Mouse (Mus musculus) CH12.LX (cell line): Measurements from ENCODE around the gene Dhx58. TPM values are rescaled to one million over a fixed set of nuclear protein-coding genes. Genes with fewer than 3 reads are reported as not detected.

ENCODE experiments used
- DNase-seq: peaks from one replicate; pipeline ENCODE4 v3.0.0-alpha.2; 2013; ENCODE audit errors: extremely low read depth
- H3K27ac ChIP-seq: 2 replicates; pipeline ENCODE4 v1.5.1; 2012; ENCODE audit warnings: low read depth, mild to moderate bottlenecking, control low read depth, moderate library complexity; ENCODE audit not compliant: insufficient read depth
- H3K27me3 ChIP-seq: replicated peaks from 2 replicates; pipeline ENCODE3; 2012; ENCODE audit warnings: inconsistent platforms
- H3K36me3 ChIP-seq, 2 experiments: replicated peaks in 1 of 2; 2 replicates each; pipeline versions ENCODE3 to v1.6.1; 2012; ENCODE audit warnings: inconsistent platforms in 1 of 2, low read length in 1 of 2, mild to moderate bottlenecking in 1 of 2, mixed read lengths in 1 of 2, moderate library complexity in 1 of 2; ENCODE audit not compliant: control insufficient read depth in 1 of 2, insufficient read depth in 1 of 2
- H3K4me1 ChIP-seq, 2 experiments: 2 replicates each; pipeline ENCODE4 v1.6.1; 2012; ENCODE audit warnings: inconsistent platforms in 1 of 2, moderate library complexity in 1 of 2; ENCODE audit not compliant: insufficient read depth in 2 of 2, control insufficient read depth in 1 of 2
- H3K4me2 ChIP-seq: 2 replicates; pipeline ENCODE4 v1.6.1; 2012; ENCODE audit warnings: low read depth, mild to moderate bottlenecking, control low read depth; ENCODE audit not compliant: poor library complexity, insufficient read depth, severe bottlenecking
- H3K4me3 ChIP-seq, 3 experiments: fragments of 150-350 bp in 1 of 3; sonication (generic) in 1 of 3; replicated peaks in 1 of 3; 2 replicates each; pipeline versions ENCODE3 to v1.5.1; 2011 to 2012; ENCODE audit warnings: low read depth in 2 of 3, low read length in 2 of 3, mild to moderate bottlenecking in 2 of 3, moderate library complexity in 2 of 3, control low read depth in 1 of 3, improper control_type of control experiment in 1 of 3, inconsistent platforms in 1 of 3, mixed read lengths in 1 of 3; ENCODE audit not compliant: poor library complexity in 1 of 3
- H3K79me2 ChIP-seq: replicated peaks from 2 replicates; pipeline ENCODE4 v1.6.1; 2012; ENCODE audit warnings: mild to moderate bottlenecking, moderate library complexity; ENCODE audit not compliant: control insufficient read depth, poor library complexity, insufficient read depth, severe bottlenecking; ENCODE audit errors: extremely low read depth
- H3K9ac ChIP-seq: 2 replicates; pipeline ENCODE4 v1.6.1; 2012; ENCODE audit warnings: low read depth, mild to moderate bottlenecking, control low read depth, moderate library complexity; ENCODE audit not compliant: insufficient read depth
- H3K9me3 ChIP-seq: replicated peaks from 2 replicates; pipeline ENCODE3; 2012; ENCODE audit warnings: low read length, inconsistent platforms, mixed read lengths
- E2F4 ChIP-seq: IDR thresholded peaks from 2 replicates; pipeline ENCODE4 v1.6.1; 2011; ENCODE audit warnings: low read depth, low read length, improper control_type of control experiment; ENCODE audit not compliant: insufficient replicate concordance
- EP300 ChIP-seq: IDR thresholded peaks from 2 replicates; pipeline ENCODE4 v1.6.1; 2011; ENCODE audit warnings: low read length, improper control_type of control experiment
- ETS1 ChIP-seq: conservative IDR thresholded peaks from 2 replicates; pipeline ENCODE4 v1.6.1; 2012; ENCODE audit warnings: low read depth, mild to moderate bottlenecking, inconsistent platforms, low read length, improper control_type of control experiment, moderate library complexity
- GABPA ChIP-seq: IDR thresholded peaks from 2 replicates; pipeline ENCODE4 v1.6.1; 2012; ENCODE audit warnings: low read depth, low read length, improper control_type of control experiment, inconsistent platforms; ENCODE audit not compliant: insufficient replicate concordance
- HCFC1 ChIP-seq: IDR thresholded peaks from 2 replicates; pipeline ENCODE4 v1.6.1; 2012; ENCODE audit warnings: low read depth, mild to moderate bottlenecking, inconsistent platforms, low read length, improper control_type of control experiment
- IRF4 ChIP-seq: IDR thresholded peaks from 2 replicates; pipeline ENCODE4 v1.6.1; 2014; ENCODE audit warnings: low read depth, mild to moderate bottlenecking, inconsistent platforms, low read length, improper control_type of control experiment
- JUND ChIP-seq: conservative IDR thresholded peaks from 2 replicates; pipeline ENCODE4 v1.6.1; 2011; ENCODE audit warnings: low read depth, low read length, improper control_type of control experiment
- MAFK ChIP-seq: IDR thresholded peaks from 2 replicates; pipeline ENCODE4 v1.6.1; 2011; ENCODE audit warnings: low read length, improper control_type of control experiment; ENCODE audit not compliant: insufficient replicate concordance
- NELFE ChIP-seq: IDR thresholded peaks from 2 replicates; pipeline ENCODE4 v1.6.1; 2011; ENCODE audit warnings: low read depth, low read length, improper control_type of control experiment
- NRF1 ChIP-seq: IDR thresholded peaks from 2 replicates; pipeline ENCODE4 v1.6.1; 2014; ENCODE audit warnings: low read depth, mild to moderate bottlenecking, inconsistent platforms, low read length, improper control_type of control experiment, moderate library complexity
- POLR2A ChIP-seq: IDR thresholded peaks from 2 replicates; pipeline ENCODE4 v1.6.1; 2011; ENCODE audit warnings: low read depth, mild to moderate bottlenecking, improper control_type of control experiment, low read length
- TCF12 ChIP-seq: IDR thresholded peaks from 2 replicates; pipeline ENCODE4 v1.6.1; 2014; ENCODE audit warnings: low read depth, mild to moderate bottlenecking, inconsistent platforms, low read length, improper control_type of control experiment
- USF1 ChIP-seq: IDR thresholded peaks from 2 replicates; pipeline ENCODE4 v1.6.1; 2014; ENCODE audit warnings: low read depth, mild to moderate bottlenecking, inconsistent platforms, low read length, improper control_type of control experiment
- USF2 ChIP-seq: conservative IDR thresholded peaks from 2 replicates; pipeline ENCODE4 v1.6.1; 2011; ENCODE audit warnings: low read depth, low read length, improper control_type of control experiment
- ZC3H11A ChIP-seq: IDR thresholded peaks from 2 replicates; pipeline ENCODE4 v1.6.1; 2012; ENCODE audit warnings: low read depth, mild to moderate bottlenecking, inconsistent platforms, low read length, improper control_type of control experiment
- ZNF384 ChIP-seq: IDR thresholded peaks from 2 replicates; pipeline ENCODE4 v1.6.1; 2012; ENCODE audit warnings: low read depth, low read length, improper control_type of control experiment, inconsistent platforms
- dilution Hi-C: fragments of 300-500 bp; cut with MboI; formaldehyde crosslinking; loops from 2 replicates; pipeline ENCODE4 v1.14.3; 2020; ENCODE audit warnings: low sequenced_read_pairs; ENCODE audit not compliant: extremely low pct_unique_long_range_greater_than_20kb, extremely low pct_ligation_motif_present
- in situ Hi-C: fragments of 300-500 bp; cut with MboI; formaldehyde crosslinking; loops from 3 replicates; pipeline ENCODE4 v1.14.3; 2019; ENCODE audit warnings: low sequenced_read_pairs, low pct_ligation_motif_present, low pct_unique_long_range_greater_than_20kb, mixed read lengths
- polyA plus RNA-seq: library from polyadenylated mRNA; unstranded; fragments of >175 nt; gene quantifications from 2 replicates; pipeline ENCODE4 v1.2.1, GENCODE M21; 2012; ENCODE audit warnings: low read depth; ENCODE audit not compliant: insufficient read length
- total RNA-seq, 2 experiments: library from RNA; depleted of rRNA; stranded (reverse); fragments of 300-350 nt in 1 of 2; fragments of >200 nt in 1 of 2; gene quantifications; 2 replicates each; pipeline ENCODE4 v1.2.3; 2012 to 2014

Dhx58 gene
- total and polyA plus RNA-seq, 3 experiments = 6.3 to 15.7 (median 6.4) TPM

DNA sequence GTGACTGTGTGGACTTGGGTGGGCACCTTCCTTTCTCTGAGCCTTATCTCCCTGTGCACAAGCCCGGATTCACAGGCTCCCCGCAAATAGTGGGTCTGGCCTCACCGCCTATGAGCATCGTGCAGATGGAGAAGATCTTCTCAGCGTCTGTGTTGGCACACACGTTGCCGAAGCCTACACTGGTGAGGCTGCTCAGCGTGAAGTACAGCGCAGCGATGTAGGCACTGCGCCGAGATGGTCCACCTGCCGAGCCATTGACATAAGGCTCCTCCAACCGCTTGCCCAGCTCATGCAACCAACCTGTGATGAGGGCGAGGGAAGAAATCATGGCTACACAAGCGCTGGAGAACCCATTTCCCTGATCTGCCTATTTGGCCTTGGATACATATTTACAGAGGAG, 46.1 kb upstream of the Dhx58 start:
- Histone ChIP-seq H3K36me3 (peaks cover 33 to 93% of the 10 kb centered on the region in 2 experiments), H3K27me3 (no peaks in the 10 kb centered on the region), H3K4me1 (0 out of 4 replicates have a peak, but pooled peaks cover 0 to 3% of the 10 kb centered on the region in 2 experiments), H3K9ac (no peak overlapping the region), H3K79me2 (no peaks in the 10 kb centered on the region), H3K27ac (no peak overlapping the region), H3K4me3 (no peak overlapping the region), H3K9me3 (peaks cover 3% of the 10 kb centered on the region), H3K4me2 (no peak overlapping the region)
- TF ChIP-seq ZNF384 (no peak), GABPA (no peak)
- no peak for DNase-seq
- dilution Hi-C loops (no loop called here), in situ Hi-C loops (no loop called here)

DNA sequence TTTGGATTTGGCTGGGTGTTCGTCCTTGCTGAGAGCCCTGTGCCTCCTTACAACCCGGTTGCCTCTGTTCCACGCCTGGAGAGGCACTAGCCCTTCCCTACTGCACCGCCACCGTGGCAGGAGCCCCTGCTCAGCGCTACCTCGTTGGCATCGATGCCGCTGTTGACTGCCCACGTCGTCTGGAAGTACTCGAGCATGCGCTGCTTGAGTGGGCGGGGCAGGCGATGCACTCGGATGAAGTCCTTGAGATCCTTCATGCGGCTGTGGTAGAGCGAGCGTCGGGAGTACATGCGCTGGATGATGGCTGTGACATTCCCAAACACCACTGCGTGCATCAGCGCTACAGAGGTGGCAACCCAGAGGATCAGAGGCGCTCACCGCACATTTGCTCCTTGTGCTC, 45.4 kb upstream of the Dhx58 start:
- in situ Hi-C loops = no loop called here
- no peak overlapping the region for H3K4me3 ChIP-seq

DNA sequence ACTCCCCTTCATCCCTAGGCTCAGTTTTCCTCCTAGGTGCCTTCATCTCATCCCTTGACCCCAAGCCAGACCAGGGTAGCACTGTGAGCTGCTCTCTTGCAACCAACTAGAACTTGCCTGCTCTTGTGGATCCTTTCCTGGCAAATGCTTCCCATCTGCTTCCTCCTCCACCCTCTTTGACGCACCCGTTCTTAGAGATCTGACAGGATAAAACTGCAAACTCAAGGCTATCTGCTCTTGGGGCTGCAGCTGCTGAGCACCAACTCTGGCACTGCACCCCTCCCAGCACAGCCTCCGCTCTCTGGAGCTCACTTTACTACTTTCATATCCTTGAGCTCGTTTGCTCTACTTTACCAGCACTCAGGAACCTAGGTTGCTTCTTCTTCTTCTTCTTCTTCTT, 44.5 kb upstream of the Dhx58 start:
- Histone ChIP-seq H3K27ac (no peak overlapping the region), H3K4me2 (no peak overlapping the region), H3K9ac (no peak overlapping the region), H3K79me2 (no peaks in the 10 kb centered on the region), H3K4me3 (no peak overlapping the region), H3K4me1 (0 out of 4 replicates have a peak, but pooled peaks cover 0 to 3% of the 10 kb centered on the region in 2 experiments)
- dilution Hi-C loops = no loop called here
- TF ChIP-seq NRF1 = no peak
- TF ChIP-seq, all 38 proteins: peak for 0
- DNase-seq = no peak
- Histone ChIP-seq H3K36me3 (peaks cover 27 to 90% of the 10 kb centered on the region in 2 experiments), H3K27me3 (no peaks in the 10 kb centered on the region), H3K9me3 (peaks cover 3% of the 10 kb centered on the region)
- in situ Hi-C loops = no loop called here

More for the DNA sequence above, 45.4 kb upstream of the Dhx58 start:
- no peak for TF ChIP-seq IRF4
- no peak for TF ChIP-seq MAFK
- TF ChIP-seq USF1 = no peak
- no peak for TF ChIP-seq ETS1
- TF ChIP-seq JUND = no peak
- TF ChIP-seq HCFC1 = no peak
- no peak for TF ChIP-seq TCF12
- TF ChIP-seq USF2 = no peak
- no peak for TF ChIP-seq NELFE
- TF ChIP-seq POLR2A = no peak
- TF ChIP-seq EP300 = no peak
- no peak for TF ChIP-seq E2F4
- TF ChIP-seq ZC3H11A = no peak
- no peak overlapping the region for H3K27ac ChIP-seq
- H3K9ac ChIP-seq = no peak overlapping the region
- peaks cover 32 to 92% of the 10 kb centered on the region in 2 experiments for H3K36me3 ChIP-seq
- H3K9me3 ChIP-seq = peaks cover 3% of the 10 kb centered on the region
- 0 out of 4 replicates have a peak, but pooled peaks cover 0 to 3% of the 10 kb centered on the region in 2 experiments for H3K4me1 ChIP-seq
- no peak for DNase-seq
- H3K27me3 ChIP-seq = no peaks in the 10 kb centered on the region
- dilution Hi-C loops = no loop called here
- H3K4me2 ChIP-seq = no peak overlapping the region
- H3K79me2 ChIP-seq = no peaks in the 10 kb centered on the region
